Mouse (Mus musculus): ENCODE measurements around the gene Arhgap36. TPM values are rescaled to one million over a fixed set of nuclear protein-coding genes. Genes with fewer than 3 reads are reported as not detected.

The Arhgap36 gene
- polyA plus RNA-seq, 1 experiment, result 0.02 TPM

GRCm38 (mm10) chrX:49480846-49481245 is 17.1 kb downstream of the Arhgap36 start:
- no peak overlapping the region for H3ac ChIP-seq (ENCODE audit: control insufficient read depth, insufficient read length)
- no peaks in the 10 kb centered on the region for H3K36me3 ChIP-seq (ENCODE audit: control insufficient read depth, insufficient read depth)
- H3K27me3 ChIP-seq (ENCODE audit: control insufficient read depth, insufficient read depth, insufficient read length), result no peaks in the 10 kb centered on the region
- no peak overlapping the region for H3K4me2 ChIP-seq (ENCODE audit: low read depth)
- TF ChIP-seq MAX (IDR thresholded peaks at IDR 0.05; ENCODE audit: low read depth), result no peak
- TF ChIP-seq MYOD1 (IDR thresholded peaks at IDR 0.05; ENCODE audit: control insufficient read depth in 1 of 3, insufficient read length in 2 of 3, low read depth in 2 of 3), result no peak
- TF ChIP-seq POLR2AphosphoS2 (IDR thresholded peaks at IDR 0.05; ENCODE audit: insufficient read length, low read depth), result no peak
- TF ChIP-seq POLR2A (IDR thresholded peaks at IDR 0.05; ENCODE audit: insufficient read length, low read depth), result no peak
- no peak for TF ChIP-seq SRF (IDR thresholded peaks at IDR 0.05; ENCODE audit: control insufficient read depth, insufficient read length, low read depth)
- no peak for TF ChIP-seq E2F4 (IDR thresholded peaks at IDR 0.05; ENCODE audit: insufficient read depth)
- H3K4me3 ChIP-seq, result no peak overlapping the region
- H3K79me2 ChIP-seq (ENCODE audit: control insufficient read depth, insufficient read depth), result no peaks in the 10 kb centered on the region

- TF ChIP-seq MAX (IDR thresholded peaks at IDR 0.05; ENCODE audit: low read depth) (no peak), POLR2AphosphoS2 (IDR thresholded peaks at IDR 0.05; ENCODE audit: insufficient read length, low read depth) (no peak), MYOD1 (IDR thresholded peaks at IDR 0.05; ENCODE audit: control insufficient read depth in 1 of 3, insufficient read length in 2 of 3, low read depth in 2 of 3) (no peak), POLR2A (IDR thresholded peaks at IDR 0.05; ENCODE audit: insufficient read length, low read depth) (no peak), TCF3 (IDR thresholded peaks at IDR 0.05; ENCODE audit: insufficient read length, low read depth) (no peak), CEBPB (IDR thresholded peaks at IDR 0.05; ENCODE audit: insufficient read depth, poor library complexity, severe bottlenecking) (no peak), REST (IDR thresholded peaks at IDR 0.05; ENCODE audit: insufficient read depth, insufficient read length) (no peak), SRF (IDR thresholded peaks at IDR 0.05; ENCODE audit: control insufficient read depth, insufficient read length, low read depth) (no peak), MYOG (IDR thresholded peaks at IDR 0.05; ENCODE audit: control insufficient read depth in 1 of 3, insufficient read depth in 1 of 3, insufficient read length in 2 of 3, low read depth in 2 of 3) (no peak)
- no peak overlapping the region for H3K4me2 ChIP-seq (ENCODE audit: low read depth)
- H3K79me2 ChIP-seq (ENCODE audit: control insufficient read depth, insufficient read depth), result no peaks in the 10 kb centered on the region
- H3K36me3 ChIP-seq (ENCODE audit: control insufficient read depth, insufficient read depth), result no peaks in the 10 kb centered on the region
- H3ac ChIP-seq (ENCODE audit: control insufficient read depth, insufficient read length), result no peak overlapping the region
- no peak overlapping the region for H3K4me3 ChIP-seq
- H3K27me3 ChIP-seq (ENCODE audit: control insufficient read depth, insufficient read depth, insufficient read length), result no peaks in the 10 kb centered on the region
These were observed 25.4 kb downstream of the Arhgap36 start for GRCm38 (mm10) chrX:49489141-49489540.

GRCm38 (mm10) chrX:49493739-49494449 is 30.1 kb downstream of the Arhgap36 start:
- Histone ChIP-seq H3K27me3 (ENCODE audit: control insufficient read depth, insufficient read depth, insufficient read length) (no peaks in the 10 kb centered on the region), H3K4me3 (no peak overlapping the region), H3ac (ENCODE audit: control insufficient read depth, insufficient read length) (no peak overlapping the region), H3K79me2 (ENCODE audit: control insufficient read depth, insufficient read depth) (no peaks in the 10 kb centered on the region), H3K36me3 (ENCODE audit: control insufficient read depth, insufficient read depth) (no peaks in the 10 kb centered on the region), H3K4me2 (ENCODE audit: low read depth) (no peak overlapping the region)
- TF ChIP-seq MYOD1 (IDR thresholded peaks at IDR 0.05; ENCODE audit: control insufficient read depth in 1 of 3, insufficient read length in 2 of 3, low read depth in 2 of 3) (no peak), SRF (IDR thresholded peaks at IDR 0.05; ENCODE audit: control insufficient read depth, insufficient read length, low read depth) (no peak), CEBPB (IDR thresholded peaks at IDR 0.05; ENCODE audit: insufficient read depth, poor library complexity, severe bottlenecking) (no peak), REST (IDR thresholded peaks at IDR 0.05; ENCODE audit: insufficient read depth, insufficient read length) (no peak), E2F4 (IDR thresholded peaks at IDR 0.05; ENCODE audit: insufficient read depth) (no peak), USF1 (IDR thresholded peaks at IDR 0.05; ENCODE audit: low read depth) (no peak), TCF3 (IDR thresholded peaks at IDR 0.05; ENCODE audit: insufficient read length, low read depth) (no peak), TCF12 (IDR thresholded peaks at IDR 0.05; ENCODE audit: insufficient read depth, poor library complexity, severe bottlenecking) (no peak), MAX (IDR thresholded peaks at IDR 0.05; ENCODE audit: low read depth) (no peak), MYOG (IDR thresholded peaks at IDR 0.05; ENCODE audit: control insufficient read depth in 1 of 3, insufficient read depth in 1 of 3, insufficient read length in 2 of 3, low read depth in 2 of 3) (no peak), POLR2AphosphoS2 (IDR thresholded peaks at IDR 0.05; ENCODE audit: insufficient read length, low read depth) (no peak), POLR2A (IDR thresholded peaks at IDR 0.05; ENCODE audit: insufficient read length, low read depth) (no peak)

Other genes starting within 250 kb of the Arhgap36 start
- 3.0 TPM for gene Enox2, start 175.7 kb upstream of the Arhgap36 start, polyA plus RNA-seq (2012; fragmentation: generic; extraction: Trizol)
- not detected for gene Olfr1320, start 208.4 kb downstream of the Arhgap36 start, polyA plus RNA-seq (2012; fragmentation: generic; extraction: Trizol)